Mouse (Mus musculus) forebrain, embryonic 14.5 days (tissue): ENCODE measurements around the gene Cyfip2. TPM values are rescaled to one million over a fixed set of nuclear protein-coding genes. Genes with fewer than 3 reads are reported as not detected.
A peak's percentile ranks its signal among the peaks of the same experiment; 100 is the strongest.
"Not testable (repeated sequence)": the region's sequence is repeated elsewhere in the genome, so short reads cannot be mapped to it uniquely, and the experiment has no call there.

Source experiments
- ATAC-seq: fragments of 200-750 bp; cut with Nextera tagmentation; 2 replicates; pipeline ENCODE4 v1.8.0; 2017; ENCODE audit warnings: mild to moderate bottlenecking, moderate library complexity
- DNase-seq: peaks from one replicate; pipeline ENCODE4 v3.0.0-alpha.2; 2015; ENCODE audit warnings: low spot score
- H3K27ac ChIP-seq: fragments of 300-500 bp; sonication (generic); 2 replicates; pipeline ENCODE4 v1.5.1; 2014; ENCODE audit warnings: low read depth, mild to moderate bottlenecking, control low read depth, low read length, moderate library complexity
- H3K27me3 ChIP-seq: fragments of 300-500 bp; sonication (generic); replicated peaks from 2 replicates; pipeline ENCODE4 v1.6.1; 2014; ENCODE audit warnings: low read length, control low read depth, mixed read lengths; ENCODE audit not compliant: control insufficient read depth, insufficient read depth
- H3K36me3 ChIP-seq: fragments of 300-500 bp; sonication (generic); 2 replicates; pipeline ENCODE4 v1.6.1; 2014; ENCODE audit warnings: low read length, control low read depth; ENCODE audit not compliant: control insufficient read depth, insufficient read depth
- H3K4me1 ChIP-seq: fragments of 300-500 bp; sonication (generic); 2 replicates; pipeline ENCODE4 v1.6.1; 2014; ENCODE audit warnings: antibody characterized with exemption, low read length, control low read depth; ENCODE audit not compliant: control insufficient read depth, insufficient read depth
- H3K4me2 ChIP-seq: fragments of 300-500 bp; sonication (generic); 2 replicates; pipeline ENCODE4 v1.6.1; 2014; ENCODE audit warnings: mild to moderate bottlenecking, control low read depth, low read length
- H3K4me3 ChIP-seq: fragments of 300-500 bp; sonication (generic); 2 replicates; pipeline ENCODE4 v1.5.1; 2014; ENCODE audit warnings: low read depth, low read length, control low read depth
- H3K9ac ChIP-seq: fragments of 300-500 bp; sonication (generic); 2 replicates; pipeline ENCODE4 v1.6.1; 2014; ENCODE audit warnings: mild to moderate bottlenecking, low read length, control low read depth, moderate library complexity
- H3K9me3 ChIP-seq: fragments of 300-500 bp; sonication (generic); replicated peaks from 2 replicates; pipeline ENCODE4 v1.6.1; 2016; ENCODE audit warnings: low read length, control low read depth, mixed read lengths; ENCODE audit not compliant: control insufficient read depth
- WGBS: fragments of 180-500 bp; shearing (Covaris S2); extraction: QIAGEN DNeasy Blood & Tissue Kit; methylation state at CpG from one replicate; pipeline ENCODE4 v1.1.7; 2014; 5-methylcytosine and 5-hydroxymethylcytosine counted together
- polyA plus RNA-seq: library from polyadenylated mRNA; unstranded; fragments of >200 nt; fragmentation: Nextera tagmentation; extraction: Ambion mirVana; gene quantifications from 2 replicates; pipeline ENCODE4 v1.2.1, GENCODE M21; 2014

Cyfip2 gene
- polyA plus RNA-seq, 1 experiment from 2014 or later, result 57.8 TPM

GRCm38 (mm10) chr11:46188283-46188682 lies 124.4 kb downstream of the Cyfip2 start:
- Histone ChIP-seq H3K9ac (no peak overlapping the region), H3K4me2 (no peak overlapping the region), H3K27ac (no peak overlapping the region), H3K4me1 (no peaks in the 10 kb centered on the region), H3K4me3 (no peak overlapping the region), H3K36me3 (peaks cover 3% of the 10 kb centered on the region), H3K9me3 (no peaks in the 10 kb centered on the region), H3K27me3 (no peaks in the 10 kb centered on the region)
- DNase-seq, result peak; percentile 20
- 70% methylated on average over 2 of the region's 2 CpGs for WGBS
- ATAC-seq, result no peak

GRCm38 (mm10) chr11:46185486-46185885 lies 127.2 kb downstream of the Cyfip2 start:
- ATAC-seq, result no peak
- Histone ChIP-seq H3K9me3 (no peaks in the 10 kb centered on the region), H3K4me1 (no peaks in the 10 kb centered on the region), H3K36me3 (no peaks in the 10 kb centered on the region), H3K4me2 (no peak overlapping the region), H3K27me3 (no peaks in the 10 kb centered on the region), H3K27ac (no peak overlapping the region), H3K4me3 (no peak overlapping the region), H3K9ac (no peak overlapping the region)
- WGBS, result 50% methylated on average over 4 of the region's 4 CpGs
- DNase-seq, result peak; percentile 37

DNA sequence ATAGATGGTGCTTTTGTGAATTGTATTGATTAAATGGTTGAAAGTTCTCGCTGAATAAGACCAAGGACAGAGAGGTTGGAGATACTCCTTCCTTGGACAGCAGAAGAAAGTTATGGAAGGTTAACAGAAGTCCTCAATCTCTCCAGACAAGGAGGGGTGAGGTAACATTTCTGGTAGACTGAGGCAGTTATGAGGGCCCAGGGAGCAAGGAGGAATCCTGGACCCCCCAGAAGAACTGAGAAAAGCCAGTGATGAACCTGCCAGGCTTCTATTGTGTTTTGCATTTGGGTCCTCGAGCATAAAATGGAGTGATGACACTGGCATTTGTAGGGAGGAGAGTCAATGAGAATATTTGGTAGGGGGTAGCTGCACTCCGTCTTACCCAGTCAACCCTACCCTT lies 127.7 kb downstream of the Cyfip2 start:
- no peaks in the 10 kb centered on the region for H3K4me1 ChIP-seq
- H3K4me2 ChIP-seq, result no peak overlapping the region
- no peaks in the 10 kb centered on the region for H3K9me3 ChIP-seq
- no peak overlapping the region for H3K9ac ChIP-seq
- ATAC-seq, result no peak
- H3K27me3 ChIP-seq, result no peaks in the 10 kb centered on the region
- no peak overlapping the region for H3K4me3 ChIP-seq
- no peak for DNase-seq
- H3K36me3 ChIP-seq, result no peaks in the 10 kb centered on the region
- no peak overlapping the region for H3K27ac ChIP-seq
- 81% methylated on average over 3 of the region's 3 CpGs for WGBS

DNA sequence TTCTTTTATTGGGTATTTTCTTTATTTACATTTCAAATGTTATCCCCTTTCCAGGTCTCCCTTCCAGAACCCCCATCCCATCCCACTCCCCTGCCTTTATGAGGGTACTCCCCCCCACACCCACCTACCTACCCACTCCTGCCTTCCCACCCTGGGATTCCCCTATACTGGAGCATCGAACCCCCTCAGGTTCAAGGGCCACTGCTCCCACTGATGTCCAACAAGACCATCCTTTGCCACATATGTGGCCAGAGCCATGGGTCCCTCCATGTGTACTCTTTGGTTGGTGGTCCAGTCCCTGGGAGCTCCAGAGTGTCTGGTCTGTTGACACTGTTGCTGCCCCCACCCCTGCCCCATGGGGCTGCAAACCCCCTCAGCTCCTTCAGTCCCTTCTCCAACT lies 130.6 kb downstream of the Cyfip2 start:
- not testable (repeated sequence) for DNase-seq, H3K27ac ChIP-seq, ATAC-seq, H3K9me3 ChIP-seq, H3K4me2 ChIP-seq, H3K4me3 ChIP-seq, H3K36me3 ChIP-seq, H3K9ac ChIP-seq, H3K27me3 ChIP-seq, H3K4me1 ChIP-seq
- 96% methylated on average over 1 of the region's 1 CpGs for WGBS

- no peak overlapping the region for H3K4me2 ChIP-seq
- no peak for ATAC-seq
- no peak for DNase-seq
- no peaks in the 10 kb centered on the region for H3K27me3 ChIP-seq
- H3K4me3 ChIP-seq, result no peak overlapping the region
- H3K4me1 ChIP-seq, result no peaks in the 10 kb centered on the region
- whole genome bisulfite sequencing, result 69% methylated on average over 10 of the region's 10 CpGs
- no peak overlapping the region for H3K27ac ChIP-seq
- no peak overlapping the region for H3K9ac ChIP-seq
- no peaks in the 10 kb centered on the region for H3K9me3 ChIP-seq
- no peaks in the 10 kb centered on the region for H3K36me3 ChIP-seq
These were observed 135.2 kb downstream of the Cyfip2 start for GRCm38 (mm10) chr11:46177246-46178043.

- H3K36me3 ChIP-seq, result no peaks in the 10 kb centered on the region
- ATAC-seq, result no peak
- WGBS, result 97% methylated on average over 6 of the region's 6 CpGs
These were observed 136.5 kb downstream of the Cyfip2 start for GRCm38 (mm10) chr11:46176155-46176554.

GRCm38 (mm10) chr11:46172128-46172527 lies 140.5 kb downstream of the Cyfip2 start:
- Histone ChIP-seq H3K36me3 (no peaks in the 10 kb centered on the region), H3K27me3 (no peaks in the 10 kb centered on the region), H3K27ac (no peak overlapping the region), H3K9me3 (no peaks in the 10 kb centered on the region), H3K4me1 (no peaks in the 10 kb centered on the region), H3K9ac (no peak overlapping the region), H3K4me2 (no peak overlapping the region), H3K4me3 (no peak overlapping the region)
- ATAC-seq (no peak), DNase-seq (no peak)
- WGBS, result 91% methylated on average over 9 of the region's 9 CpGs

More at GRCm38 (mm10) chr11:46176155-46176554, 136.5 kb downstream of the Cyfip2 start:
- H3K27me3 ChIP-seq, result no peaks in the 10 kb centered on the region
- no peaks in the 10 kb centered on the region for H3K4me1 ChIP-seq
- no peak overlapping the region for H3K27ac ChIP-seq
- no peaks in the 10 kb centered on the region for H3K9me3 ChIP-seq
- no peak overlapping the region for H3K9ac ChIP-seq
- no peak overlapping the region for H3K4me3 ChIP-seq
- no peak for DNase-seq
- no peak overlapping the region for H3K4me2 ChIP-seq

DNA sequence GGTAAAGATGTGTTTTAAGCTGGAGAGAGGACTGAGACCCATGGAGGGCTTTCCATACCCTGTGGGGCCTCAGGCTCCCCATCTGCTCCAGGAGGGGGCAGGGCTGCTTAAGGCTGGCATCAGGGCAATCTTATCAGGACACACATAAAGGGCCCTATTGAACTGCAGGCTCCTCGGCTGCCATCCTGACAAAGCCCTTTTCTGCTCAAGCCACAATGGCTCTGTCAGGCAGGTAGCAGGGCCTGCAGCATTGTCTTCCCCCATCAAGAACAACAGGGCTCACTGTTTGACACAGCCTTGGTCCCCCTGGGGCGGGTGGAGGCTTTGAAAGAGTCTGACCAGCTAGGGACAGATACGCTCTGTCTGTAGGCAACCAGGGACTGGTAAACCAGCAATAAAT lies 142.8 kb downstream of the Cyfip2 start:
- DNase-seq (no peak), ATAC-seq (no peak)
- Histone ChIP-seq H3K4me3 (no peak overlapping the region), H3K4me2 (no peak overlapping the region), H3K9ac (no peak overlapping the region), H3K9me3 (no peaks in the 10 kb centered on the region), H3K36me3 (no peaks in the 10 kb centered on the region), H3K4me1 (no peaks in the 10 kb centered on the region), H3K27me3 (peaks cover 6% of the 10 kb centered on the region; the same call in 1 of the 2 replicates), H3K27ac (no peak overlapping the region)
- WGBS, result 20% methylated on average over 3 of the region's 3 CpGs

- Histone ChIP-seq H3K4me3 (no peak overlapping the region), H3K4me1 (no peaks in the 10 kb centered on the region), H3K4me2 (no peak overlapping the region), H3K27ac (no peak overlapping the region), H3K9ac (no peak overlapping the region), H3K9me3 (no peaks in the 10 kb centered on the region), H3K36me3 (no peaks in the 10 kb centered on the region), H3K27me3 (peaks cover 9% of the 10 kb centered on the region; the same call in 1 of the 2 replicates)
- ATAC-seq, result no peak
- DNase-seq, result no peak
- 91% methylated on average over 7 of the region's 7 CpGs for WGBS
These were observed 144.2 kb downstream of the Cyfip2 start for GRCm38 (mm10) chr11:46168506-46168905.
